Mouse (Mus musculus): ENCODE measurements around the gene Xiap.

GRCm38 (mm10) chrX:42143991-42144390 is 84.5 kb downstream of the Xiap start:
- no peak for TF ChIP-seq CTCF (IDR thresholded peaks at IDR 0.05; ENCODE audit: low read depth, low read length)
- no peak for TF ChIP-seq POLR2AphosphoS5 (IDR thresholded peaks at IDR 0.05; ENCODE audit: insufficient replicate concordance, low read depth, low read length)
- no peak for TF ChIP-seq GATA2 (IDR thresholded peaks at IDR 0.05; ENCODE audit: borderline replicate concordance, low read depth, low read length)

All from G1E (cell line).